9 mouse cellular contexts compared by ENCODE assay signal in the genomic region with DNA sequence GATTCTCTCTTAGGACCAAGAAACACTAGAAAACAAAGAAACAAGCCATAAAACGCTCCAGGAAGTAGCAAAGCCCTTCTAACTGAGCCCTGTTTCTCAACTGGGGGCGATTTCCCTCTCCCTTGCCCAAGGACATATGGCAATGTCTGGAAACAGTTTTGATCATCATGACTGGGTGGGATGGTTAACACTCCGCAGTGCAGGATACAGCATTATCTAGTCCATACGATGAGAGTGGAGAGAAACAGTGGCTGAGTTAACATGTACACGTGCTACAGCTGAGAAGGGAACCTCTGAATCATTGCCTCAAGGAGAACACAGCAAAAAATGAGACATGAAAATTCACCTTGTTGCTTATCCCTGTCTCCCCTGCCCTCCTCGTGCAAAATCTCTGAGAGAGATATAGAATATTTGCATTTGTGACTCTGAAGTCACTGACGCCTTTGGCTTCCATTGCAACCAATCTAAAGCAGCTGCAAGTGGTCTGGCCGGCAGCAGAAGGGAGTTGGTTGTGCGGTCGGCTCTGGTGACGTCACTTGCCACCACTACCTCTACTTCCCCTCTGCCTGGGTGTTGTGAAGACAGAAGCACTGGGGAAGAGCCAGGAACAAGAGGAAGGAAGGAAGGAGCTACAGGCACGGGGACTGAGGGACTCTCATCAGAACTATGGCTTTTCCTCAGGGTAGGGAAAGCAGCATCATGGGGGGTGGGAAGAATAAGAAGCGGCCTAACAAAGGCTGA.
DNase-seq lines count a peak whose midpoint lies in the region; ATAC-seq lines count a peak whose summit lies in the region.
"Had no signal": no experiment of that assay in that cellular context is flagged by ENCODE, and none has a peak within 500 bp of the region (broad histone marks: within the 10 kb centered on the region; RNA-seq: fewer than 3 reads in every experiment).

No protein-coding gene starts in this region.

- no peak for DNase-seq in forebrain, embryonic 11.5 days (ENCODE audit: low spot score)
- DNase-seq in right cerebral cortex, postnatal 25 days = peak; percentile 36
- no peak for DNase-seq in right cerebral cortex, postnatal 10 days (ENCODE audit: low spot score in 2 of 2)
- DNase-seq in cerebellum, adult 9-10 months = no peak
- DNase-seq in hindbrain, embryonic 11.5 days (ENCODE audit: low spot score) = no peak
- no peak for DNase-seq in heart, postnatal 25 days (ENCODE audit: low spot score)
- DNase-seq: gastrocnemius, postnatal 25 days had no signal

- H3K9me3 ChIP-seq in forebrain, embryonic 11.5 days (ENCODE audit: control insufficient read depth, low read length) = no peaks in the 10 kb centered on the region
- no peaks in the 10 kb centered on the region for H3K9me3 ChIP-seq in forebrain, embryonic 16.5 days (ENCODE audit: control insufficient read depth, low read length)
- no peaks in the 10 kb centered on the region for H3K9me3 ChIP-seq in hindbrain, embryonic 11.5 days (ENCODE audit: control insufficient read depth, low read length)

- H3K4me2 ChIP-seq in forebrain, embryonic 11.5 days (ENCODE audit: low read depth, low read length, severe bottlenecking) = no peak overlapping the region
- H3K4me2 ChIP-seq in forebrain, embryonic 16.5 days (ENCODE audit: low read length) = no peak overlapping the region
- H3K4me2 ChIP-seq in hindbrain, embryonic 11.5 days (replicated peaks; ENCODE audit: low read depth, low read length) = no peak overlapping the region

- no peak overlapping the region for H3K27ac ChIP-seq in forebrain, embryonic 11.5 days (ENCODE audit: low read depth, low read length)
- no peak overlapping the region for H3K27ac ChIP-seq in forebrain, embryonic 16.5 days (ENCODE audit: low read length)
- H3K27ac ChIP-seq in hindbrain, embryonic 11.5 days (ENCODE audit: low read depth, low read length) = no peak overlapping the region

- intact Hi-C loops in heart, postnatal 25 days (cut with DNase I) = no loop called here

- ATAC-seq in forebrain, embryonic 11.5 days (replicated peaks; ENCODE audit: low FRiP score) = no peak
- no peak for ATAC-seq in forebrain, embryonic 16.5 days
- peak; percentile 91 for ATAC-seq in monocyte, adult 5-6 weeks (replicated peaks; ENCODE audit: insufficient number of reproducible peaks, low FRiP score, low TSS enrichment, poor library complexity, severe bottlenecking)
- no peak for ATAC-seq in hindbrain, embryonic 11.5 days (ENCODE audit: low FRiP score)

- H3K9ac ChIP-seq in forebrain, embryonic 11.5 days (ENCODE audit: low read length) = 0 out of 2 replicates have a peak overlapping the region, but pooled peaks have one; percentile 12
- no peak overlapping the region for H3K9ac ChIP-seq in forebrain, embryonic 16.5 days (replicated peaks; ENCODE audit: low read depth, low read length)
- H3K9ac ChIP-seq in hindbrain, embryonic 11.5 days (ENCODE audit: low read depth, low read length) = no peak overlapping the region

- no peaks in the 10 kb centered on the region for H3K36me3 ChIP-seq in forebrain, embryonic 11.5 days (ENCODE audit: control insufficient read depth, insufficient read depth, low read length)
- H3K36me3 ChIP-seq in forebrain, embryonic 16.5 days (ENCODE audit: control insufficient read depth, insufficient read depth) = no peaks in the 10 kb centered on the region
- no peaks in the 10 kb centered on the region for H3K36me3 ChIP-seq in hindbrain, embryonic 11.5 days (ENCODE audit: control insufficient read depth, insufficient read depth, low read length)

- H3K27me3 ChIP-seq in forebrain, embryonic 11.5 days (ENCODE audit: control insufficient read depth, insufficient read depth, low read length) = no peaks in the 10 kb centered on the region
- no peaks in the 10 kb centered on the region for H3K27me3 ChIP-seq in forebrain, embryonic 16.5 days (replicated peaks; ENCODE audit: control insufficient read depth, insufficient read depth, low read length)
- no peaks in the 10 kb centered on the region for H3K27me3 ChIP-seq in hindbrain, embryonic 11.5 days (ENCODE audit: control insufficient read depth, insufficient read depth, low read length)

- WGBS in forebrain, embryonic 11.5 days = 63% methylated on average over 13 of the region's 13 CpGs
- WGBS in forebrain, embryonic 16.5 days = 66% methylated on average over 13 of the region's 13 CpGs
- WGBS in hindbrain, embryonic 11.5 days = 67% methylated on average over 13 of the region's 13 CpGs

- peaks cover 53% of the 10 kb centered on the region for H3K4me1 ChIP-seq in forebrain, embryonic 11.5 days (replicated peaks; ENCODE audit: control insufficient read depth, insufficient read depth, low read length)
- peaks cover 56% of the 10 kb centered on the region for H3K4me1 ChIP-seq in forebrain, embryonic 16.5 days (replicated peaks; ENCODE audit: control insufficient read depth, insufficient read depth, low read length)
- peaks cover 23% of the 10 kb centered on the region for H3K4me1 ChIP-seq in hindbrain, embryonic 11.5 days (replicated peaks; ENCODE audit: control insufficient read depth, insufficient read depth, low read length)

- H3K4me3 ChIP-seq in forebrain, embryonic 11.5 days (ENCODE audit: low read depth, low read length) = no peak overlapping the region
- no peak overlapping the region for H3K4me3 ChIP-seq in forebrain, embryonic 16.5 days (replicated peaks; ENCODE audit: low read length)
- H3K4me3 ChIP-seq in hindbrain, embryonic 11.5 days (ENCODE audit: low read depth, low read length) = no peak overlapping the region
